Mouse (Mus musculus) macrophage (primary cell): Measurements from ENCODE around the gene Mybpc2. TPM values are rescaled to one million over a fixed set of nuclear protein-coding genes. Genes with fewer than 3 reads are reported as not detected.

Experiments used
- H3K27ac ChIP-seq: fragments of 350-480 bp; formaldehyde crosslinking; 2 replicates; pipeline ENCODE4 v1.9.0; 2021
- H3K36me3 ChIP-seq: fragments of 350-480 bp; formaldehyde crosslinking; 2 replicates; pipeline ENCODE4 v1.9.0; 2021; ENCODE audit errors: inconsistent target
- H3K4me3 ChIP-seq: fragments of 350-480 bp; formaldehyde crosslinking; 2 replicates; pipeline ENCODE4 v1.9.0; 2021; ENCODE audit errors: inconsistent target
- H3K79me2 ChIP-seq: fragments of 350-480 bp; formaldehyde crosslinking; 2 replicates; pipeline ENCODE4 v1.9.0; 2021; ENCODE audit errors: inconsistent target
- WGBS: methylation state at CpG from one replicate; pipeline ENCODE4 v1.1.7; 2026; ENCODE audit warnings: inconsistent platforms; ENCODE audit not compliant: missing documents; 5-methylcytosine and 5-hydroxymethylcytosine counted together
- polyA plus RNA-seq: library from polyadenylated mRNA; stranded (reverse); fragments of 250-400 nt; gene quantifications from 3 replicates; pipeline ENCODE4 v1.2.4, GENCODE M21; 2018; ENCODE audit warnings: inconsistent platforms

Mybpc2 gene
- polyA plus RNA-seq, 1 experiment from 2014 or later = not detected

DNA sequence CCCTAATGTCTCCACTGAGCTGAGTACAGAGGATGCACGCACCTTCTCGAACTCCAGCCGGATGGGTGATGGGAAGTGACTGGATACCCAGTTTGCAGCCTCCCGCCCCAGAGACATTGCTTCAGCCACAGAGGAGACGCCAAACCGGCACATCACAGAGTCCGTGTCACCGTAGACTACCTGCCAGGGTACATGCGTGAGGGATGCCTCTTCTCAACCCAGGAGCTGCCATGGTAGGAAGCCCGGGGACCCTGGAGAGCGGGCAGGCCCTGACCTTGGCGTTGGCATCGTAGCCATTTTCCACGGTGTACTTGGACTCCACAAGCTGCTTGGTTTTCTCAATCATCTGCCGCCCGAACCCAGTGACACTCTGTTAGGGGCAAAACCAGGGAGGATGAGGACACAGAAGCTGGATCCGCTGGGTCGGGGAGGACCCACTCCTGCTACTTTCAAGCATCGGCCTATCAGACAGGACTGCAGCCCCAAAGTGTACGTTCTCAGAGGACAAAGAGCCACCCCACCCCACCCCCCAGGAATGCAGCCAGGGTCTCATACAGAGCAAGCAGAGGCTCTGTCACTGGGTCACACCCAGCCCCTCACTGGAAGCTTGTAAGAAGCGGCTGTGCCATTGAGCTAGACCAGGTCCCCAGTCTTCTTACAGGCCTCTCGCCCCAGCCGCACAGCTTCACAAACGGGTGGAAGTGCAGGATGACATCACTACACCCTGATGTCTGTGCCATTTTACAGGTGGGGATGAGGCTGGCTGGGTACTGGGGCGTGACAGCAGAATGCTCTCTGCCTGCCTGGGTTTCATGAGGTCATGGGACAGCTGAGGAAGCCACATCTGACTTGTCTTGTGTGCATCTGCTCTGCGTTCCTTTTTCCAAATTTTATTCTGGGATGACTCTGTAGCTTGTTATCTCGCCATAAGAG, 11.5 kb upstream of the Mybpc2 start:
- no peak overlapping the region for H3K27ac ChIP-seq
- H3K36me3 ChIP-seq = peaks cover 13% of the 10 kb centered on the region; the same call in 1 of the 2 replicates
- no peaks in the 10 kb centered on the region for H3K79me2 ChIP-seq
- 96% methylated on average over 27 of the region's 27 CpGs for WGBS
- H3K4me3 ChIP-seq = no peak overlapping the region

DNA sequence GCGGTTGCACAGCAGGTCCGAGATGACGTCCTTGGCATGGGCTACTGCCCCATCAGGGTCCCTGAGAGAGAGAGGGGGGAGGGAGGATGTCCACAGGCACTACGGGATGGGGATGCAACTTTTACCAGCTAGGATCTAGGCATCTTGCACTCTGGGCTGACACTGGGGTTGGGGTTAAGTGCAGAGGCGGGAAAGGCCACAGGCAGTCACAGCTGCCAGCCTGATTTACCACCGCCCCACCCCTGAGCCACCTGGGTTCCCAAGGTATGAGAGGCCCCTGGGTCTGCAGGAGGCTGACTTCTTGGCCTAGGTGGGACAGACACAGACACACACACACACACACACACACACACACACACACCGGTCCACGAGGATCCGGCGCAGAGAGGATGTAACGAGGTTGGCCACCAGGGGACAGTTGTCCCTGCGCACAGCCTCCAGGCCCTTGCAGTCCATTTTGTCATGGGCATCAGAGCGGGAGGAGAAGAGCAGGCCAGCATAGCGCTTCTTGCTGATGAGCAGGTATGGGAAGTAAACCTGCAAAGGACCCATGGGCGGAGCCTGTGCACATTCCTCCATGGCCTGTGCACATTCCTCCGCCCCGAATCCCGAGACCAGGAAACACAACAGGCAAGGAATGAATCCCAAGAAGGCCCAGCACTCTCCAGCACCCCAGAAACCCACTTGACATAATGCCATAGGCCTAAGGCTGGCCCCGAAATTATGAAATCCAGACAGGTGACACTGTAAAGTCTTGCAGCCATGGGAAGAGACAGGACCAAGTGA, 10.4 kb upstream of the Mybpc2 start:
- no peak overlapping the region for H3K27ac ChIP-seq
- peaks cover 3% of the 10 kb centered on the region; the same call in 1 of the 2 replicates for H3K36me3 ChIP-seq
- WGBS = 91% methylated on average over 17 of the region's 19 CpGs
- H3K4me3 ChIP-seq = no peak overlapping the region
- H3K79me2 ChIP-seq = no peaks in the 10 kb centered on the region

- H3K36me3 ChIP-seq = no peaks in the 10 kb centered on the region
- H3K4me3 ChIP-seq = no peak overlapping the region
- 38% methylated on average over 13 of the region's 13 CpGs for WGBS
- no peaks in the 10 kb centered on the region for H3K79me2 ChIP-seq
- H3K27ac ChIP-seq = no peak overlapping the region
These were observed 9.8 kb upstream of the Mybpc2 start for GRCm38 (mm10) chr7:44534242-44534641.

DNA sequence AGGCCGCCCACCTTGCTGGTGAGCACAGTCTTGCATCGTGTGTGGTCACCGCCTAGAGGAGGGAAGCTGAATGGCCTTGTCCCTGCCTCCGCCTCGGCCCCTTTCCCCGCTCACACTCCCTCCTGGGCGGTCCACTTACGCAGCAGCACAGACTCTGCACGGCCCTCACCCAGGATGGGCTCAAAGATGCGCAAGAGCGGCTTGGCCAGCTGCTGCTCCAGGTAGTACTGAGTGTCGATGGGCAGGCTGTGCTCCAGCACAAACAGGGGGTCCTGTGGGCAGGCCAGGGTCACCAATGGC, 9.2 kb upstream of the Mybpc2 start:
- Histone ChIP-seq H3K27ac (no peak overlapping the region), H3K79me2 (no peaks in the 10 kb centered on the region), H3K36me3 (no peaks in the 10 kb centered on the region), H3K4me3 (no peak overlapping the region)
- 93% methylated on average over 12 of the region's 12 CpGs for WGBS

DNA sequence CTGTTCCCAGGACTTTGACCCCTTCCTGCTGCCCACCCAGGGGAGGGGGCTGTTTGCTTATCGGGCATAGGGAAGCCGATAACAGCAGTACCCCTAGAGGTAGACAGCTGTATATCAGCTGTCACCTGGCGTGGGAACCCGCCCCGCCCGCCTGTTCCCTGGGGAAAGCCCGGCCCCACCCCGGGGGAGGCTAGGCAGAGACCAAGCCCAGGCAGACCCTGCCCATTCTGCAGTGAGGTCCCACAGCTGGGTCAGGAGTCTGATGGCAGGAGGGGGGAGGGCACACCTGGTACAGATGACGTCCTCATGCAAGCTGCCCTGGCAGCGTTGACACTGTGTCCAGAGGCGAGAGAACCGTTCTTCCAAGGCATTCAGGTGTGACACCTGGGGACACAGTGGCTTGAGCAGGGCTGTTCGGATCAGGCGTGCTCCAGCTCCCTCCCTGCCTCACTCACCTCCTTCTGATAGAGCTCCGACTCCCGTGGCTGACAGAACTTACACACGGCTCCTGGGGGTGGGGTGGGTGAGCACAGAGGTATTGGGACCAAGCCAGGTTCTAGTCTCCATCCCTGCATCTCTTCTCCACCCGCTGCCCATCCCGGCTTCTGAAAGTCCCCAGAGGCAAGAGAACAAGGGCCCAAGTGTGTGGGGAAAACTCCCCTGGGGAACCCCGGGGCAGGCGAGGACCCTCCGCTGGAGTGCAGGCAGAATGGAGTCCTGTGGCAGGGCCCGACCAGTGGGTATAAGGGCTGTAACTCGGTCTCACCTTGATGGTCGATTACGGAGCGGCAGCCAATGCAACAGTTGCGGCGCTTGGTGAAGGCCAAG, 8.7 kb upstream of the Mybpc2 start:
- 95% methylated on average over 23 of the region's 29 CpGs for WGBS
- no peaks in the 10 kb centered on the region for H3K36me3 ChIP-seq

DNA sequence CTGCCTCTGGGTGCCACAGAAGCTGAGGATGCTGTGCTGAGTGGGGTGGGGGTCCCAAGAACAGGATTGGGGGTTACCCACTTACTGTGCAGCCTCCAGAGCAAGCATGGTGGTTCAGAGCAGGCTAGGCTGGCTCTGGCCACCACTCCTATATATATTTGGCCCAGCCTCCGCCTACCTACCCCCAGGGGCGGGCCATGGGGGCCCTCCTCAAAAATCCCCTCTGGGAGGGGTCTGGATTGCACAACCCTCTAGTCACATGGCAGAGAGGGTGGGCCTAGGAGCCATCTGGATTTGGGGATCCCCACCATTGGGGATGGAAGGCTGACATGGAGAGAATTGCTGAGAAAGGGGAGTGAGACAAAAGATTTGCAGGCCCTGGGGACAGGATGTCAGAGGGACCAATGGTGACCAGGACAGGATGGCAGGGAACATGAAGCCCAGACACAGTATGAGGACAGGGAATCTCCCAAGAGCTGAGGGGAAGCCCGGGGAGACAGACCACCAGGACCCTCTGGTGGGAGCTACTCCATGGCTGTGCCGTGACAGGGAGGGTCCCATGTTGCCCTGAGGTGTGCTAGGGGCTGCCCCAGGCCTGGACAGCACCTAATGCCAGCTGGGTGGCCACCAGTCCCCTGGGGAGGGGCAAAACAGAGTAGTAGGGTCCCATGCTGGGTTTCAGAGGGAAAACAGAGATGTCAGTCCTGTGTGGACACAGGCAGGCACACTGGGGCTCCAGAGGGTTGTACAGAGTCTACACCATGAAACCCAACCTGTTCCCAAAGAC, 7.7 kb upstream of the Mybpc2 start, which contains the start of gene Spib:
TSS of gene Spib (minus strand) at position 126 of the 787 bp plus-strand sequence.
- Histone ChIP-seq H3K79me2 (no peaks in the 10 kb centered on the region), H3K4me3 (no peak within 1 kb of the TSS), H3K36me3 (no peaks in the 10 kb centered on the region), H3K27ac (no peak within 1 kb of the TSS)
- 89% methylated on average over 4 of the region's 4 CpGs for WGBS

More for the DNA sequence above, 8.7 kb upstream of the Mybpc2 start:
- H3K4me3 ChIP-seq = no peak overlapping the region
- H3K79me2 ChIP-seq = no peaks in the 10 kb centered on the region
- no peak overlapping the region for H3K27ac ChIP-seq

GRCm38 (mm10) chr7:44531207-44531606, 6.8 kb upstream of the Mybpc2 start:
- 32% methylated on average over 5 of the region's 5 CpGs for WGBS
- Histone ChIP-seq H3K79me2 (no peaks in the 10 kb centered on the region), H3K36me3 (no peaks in the 10 kb centered on the region), H3K4me3 (no peak overlapping the region), H3K27ac (no peak overlapping the region)

DNA sequence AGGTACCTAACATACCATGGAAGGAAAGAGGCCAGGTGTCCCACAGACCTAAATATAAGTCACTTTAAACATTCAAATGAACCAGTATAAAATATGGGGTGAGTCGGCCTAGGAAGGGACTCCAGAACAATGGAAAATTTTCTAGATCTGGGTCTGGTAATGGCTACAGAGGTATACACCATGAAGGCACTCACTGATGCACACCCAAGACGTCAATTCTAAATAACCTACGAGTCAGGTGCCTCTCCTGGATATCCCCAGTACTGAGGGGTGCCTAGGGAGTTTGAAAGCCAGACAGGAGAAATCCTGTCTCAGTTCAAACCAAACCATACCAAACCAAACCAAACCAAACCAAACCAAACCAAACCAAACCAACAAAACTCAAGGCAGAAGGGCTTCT, 6.1 kb upstream of the Mybpc2 start:
- Histone ChIP-seq H3K36me3 (no peaks in the 10 kb centered on the region), H3K4me3 (no peak overlapping the region), H3K79me2 (no peaks in the 10 kb centered on the region), H3K27ac (no peak overlapping the region)
- WGBS = 82% methylated on average over 2 of the region's 3 CpGs

- H3K36me3 ChIP-seq = no peaks in the 10 kb centered on the region
- no peaks in the 10 kb centered on the region for H3K79me2 ChIP-seq
- WGBS = 97% methylated on average over 5 of the region's 5 CpGs
- no peak overlapping the region for H3K4me3 ChIP-seq
- H3K27ac ChIP-seq = no peak overlapping the region
These were observed 5.1 kb upstream of the Mybpc2 start for GRCm38 (mm10) chr7:44529518-44529917.

GRCm38 (mm10) chr7:44527483-44528398, 3.3 kb upstream of the Mybpc2 start:
- 6% methylated on average over 40 of the region's 40 CpGs for WGBS
- Histone ChIP-seq H3K79me2 (no peaks in the 10 kb centered on the region), H3K27ac (peak overlapping the region; percentile 36; the same call in 1 of the 2 replicates), H3K4me3 (peak overlapping the region; percentile 32), H3K36me3 (no peaks in the 10 kb centered on the region)

GRCm38 (mm10) chr7:44526414-44527154, 2.1 kb upstream of the Mybpc2 start:
- H3K27ac ChIP-seq = no peak overlapping the region
- H3K36me3 ChIP-seq = no peaks in the 10 kb centered on the region
- 92% methylated on average over 14 of the region's 14 CpGs for WGBS
- no peaks in the 10 kb centered on the region for H3K79me2 ChIP-seq
- H3K4me3 ChIP-seq = no peak overlapping the region

DNA sequence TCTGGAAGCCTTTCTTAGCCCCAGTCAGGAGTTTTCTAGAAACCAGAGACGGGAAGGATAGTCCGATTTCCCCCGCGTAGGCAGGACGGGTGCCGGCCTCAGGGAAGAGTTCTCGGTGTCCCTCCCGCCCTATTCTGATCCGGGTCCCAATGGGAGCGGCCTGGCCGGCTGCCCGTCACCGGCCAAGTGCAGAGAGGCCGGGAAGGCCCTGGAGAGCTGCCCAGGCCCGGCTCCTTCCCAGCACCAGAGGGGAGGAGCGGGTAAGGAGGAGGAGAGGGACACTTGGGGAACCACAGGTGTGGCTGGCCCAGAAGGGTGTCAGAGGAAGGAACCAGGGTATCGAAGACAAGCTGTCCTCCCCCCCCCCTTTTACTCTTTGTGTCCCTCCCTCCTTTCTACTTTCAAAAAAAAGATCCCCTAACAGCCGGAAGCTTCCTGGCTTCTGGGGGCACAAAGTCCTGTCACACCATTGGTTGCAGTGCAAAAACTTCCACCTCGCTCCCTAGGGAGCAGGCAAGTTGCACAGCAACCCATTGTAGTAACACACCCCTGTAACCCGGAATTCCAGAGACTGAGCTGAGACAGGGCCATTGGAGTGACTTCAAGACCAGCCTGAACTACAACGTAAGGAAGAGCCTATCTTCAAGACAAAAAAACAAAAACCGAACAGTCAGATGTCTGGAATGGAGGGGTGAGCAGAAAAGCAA, 823 bp upstream of the Mybpc2 start:
- WGBS = 44% methylated on average over 20 of the region's 22 CpGs
- H3K4me3 ChIP-seq = no peak overlapping the region
- H3K27ac ChIP-seq = no peak overlapping the region
- no peaks in the 10 kb centered on the region for H3K36me3 ChIP-seq
- no peaks in the 10 kb centered on the region for H3K79me2 ChIP-seq
